Comparison of ENCODE assay signal across 8 mouse cellular contexts in genomic region chr1:175491861-175492682, GRCm38 (mm10). TPM values are rescaled to one million over a fixed set of nuclear protein-coding genes. Genes with fewer than 3 reads are reported as not detected.
DNase-seq lines count a peak whose midpoint lies in the region; ATAC-seq lines count a peak whose summit lies in the region.

Gene Rgs7, minus strand, starts transcription at chr1:175492500.

- H3K4me1 ChIP-seq in brown adipose tissue, adult 24 weeks (ENCODE audit: control insufficient read depth, insufficient read depth, insufficient read length, low read length), result peaks cover 2% of the 10 kb centered on the region; the same call in 1 of the 2 replicates
- H3K4me1 ChIP-seq in forebrain, embryonic 13.5 days, result peaks cover 7% of the 10 kb centered on the region; the same call in 1 of the 2 replicates
- 0 out of 2 replicates have a peak, but pooled peaks cover 3% of the 10 kb centered on the region for H3K4me1 ChIP-seq in liver, embryonic 15.5 days (replicated peaks)
- peaks cover 18% of the 10 kb centered on the region for H3K4me1 ChIP-seq in neural tube, embryonic 13.5 days (replicated peaks)

- WGBS in forebrain, embryonic 13.5 days, result under 1% methylated on average over 62 of the region's 82 CpGs
- WGBS in liver, embryonic 15.5 days (ENCODE audit: insufficient replicate concordance), result 1% methylated on average over 68 of the region's 82 CpGs
- under 1% methylated on average over 66 of the region's 82 CpGs for WGBS in neural tube, embryonic 13.5 days

- no peaks in the 10 kb centered on the region for H3K36me3 ChIP-seq in forebrain, embryonic 13.5 days (ENCODE audit: poor library complexity, severe bottlenecking)
- H3K36me3 ChIP-seq in liver, embryonic 15.5 days (replicated peaks), result no peaks in the 10 kb centered on the region
- H3K36me3 ChIP-seq in neural tube, embryonic 13.5 days, result no peaks in the 10 kb centered on the region

- intact Hi-C loops in heart, postnatal 10 days (cut with DNase I), result no loop called here

- ATAC-seq in forebrain, embryonic 13.5 days, result peak; percentile 95
- peak; percentile 75 for ATAC-seq in liver, embryonic 15.5 days (ENCODE audit: insufficient read depth)
- ATAC-seq in neural tube, embryonic 13.5 days (ENCODE audit: low read depth), result peak; percentile 96

- peaks cover 5% of the 10 kb centered on the region; the same call in 1 of the 2 replicates for H3K27me3 ChIP-seq in forebrain, embryonic 13.5 days
- peaks cover 26% of the 10 kb centered on the region for H3K27me3 ChIP-seq in liver, embryonic 15.5 days
- peaks cover 7% of the 10 kb centered on the region; the same call in 1 of the 2 replicates for H3K27me3 ChIP-seq in neural tube, embryonic 13.5 days

- H3K9ac ChIP-seq in forebrain, embryonic 13.5 days, result peak within 1 kb of the TSS; percentile 81
- H3K9ac ChIP-seq in liver, embryonic 15.5 days, result no peak within 1 kb of the TSS
- peak within 1 kb of the TSS; percentile 85 for H3K9ac ChIP-seq in neural tube, embryonic 13.5 days

- H3K9me3 ChIP-seq in forebrain, embryonic 13.5 days (replicated peaks), result no peaks in the 10 kb centered on the region
- no peaks in the 10 kb centered on the region for H3K9me3 ChIP-seq in liver, embryonic 15.5 days (replicated peaks)
- H3K9me3 ChIP-seq in neural tube, embryonic 13.5 days, result no peaks in the 10 kb centered on the region

- H3K4me3 ChIP-seq in brown adipose tissue, adult 24 weeks (ENCODE audit: insufficient read depth, low read depth, low read length), result peak within 1 kb of the TSS; percentile 76
- H3K4me3 ChIP-seq in forebrain, embryonic 13.5 days, result peak within 1 kb of the TSS; percentile 74
- peak within 1 kb of the TSS; percentile 47 for H3K4me3 ChIP-seq in liver, embryonic 15.5 days (replicated peaks)
- H3K4me3 ChIP-seq in neural tube, embryonic 13.5 days, result peak within 1 kb of the TSS; percentile 67

- H3K4me2 ChIP-seq in forebrain, embryonic 13.5 days, result peak within 1 kb of the TSS; percentile 90
- peak within 1 kb of the TSS; percentile 70 for H3K4me2 ChIP-seq in liver, embryonic 15.5 days
- peak within 1 kb of the TSS; percentile 80 for H3K4me2 ChIP-seq in neural tube, embryonic 13.5 days

- peak; percentile 26 to 44 for DNase-seq in B cell, adult 2 months
- DNase-seq in heart, postnatal 10 days, result peak; percentile 55 to 59
- DNase-seq in kidney, postnatal 4 days, result peak; percentile 70 to 78
- DNase-seq in testis, postnatal 14 days (ENCODE audit: low spot score), result peak; percentile 14

- H3K27ac ChIP-seq in brown adipose tissue, adult 24 weeks (replicated peaks; ENCODE audit: low read depth, low read length), result peak within 1 kb of the TSS; percentile 90
- peak within 1 kb of the TSS; percentile 74 for H3K27ac ChIP-seq in forebrain, embryonic 13.5 days
- no peak within 1 kb of the TSS for H3K27ac ChIP-seq in liver, embryonic 15.5 days (replicated peaks)
- H3K27ac ChIP-seq in neural tube, embryonic 13.5 days (replicated peaks), result peak within 1 kb of the TSS; percentile 90

RNA-seq across cellular contexts. Expression of gene Rgs7, which starts in this region (rescaled TPM):
- polyA plus RNA-seq in brown adipose tissue, adult 24 weeks (2012; ENCODE audit: insufficient read depth, insufficient read length, missing spikeins), result 47.4 and 49.8 TPM in 2 replicates
- polyA plus RNA-seq in forebrain, embryonic 13.5 days (2015; fragmentation: Nextera tagmentation; extraction: Ambion mirVana), result 9.2 and 10.3 TPM in 2 replicates
- total RNA-seq in heart, postnatal 10 days (2021), result 1 to 10 TPM; 1.8 to 4.5 TPM
- polyA plus RNA-seq in liver, embryonic 15.5 days (2015; fragmentation: Nextera tagmentation; extraction: Ambion mirVana), result not detected in 2 replicates
- polyA plus RNA-seq in neural tube, embryonic 13.5 days (2015; fragmentation: Nextera tagmentation; extraction: Ambion mirVana), result 30.3 and 31.5 TPM in 2 replicates

Comparison
In these comparisons a context has a peak if more than half of its experiments do, and no peak if none do; other contexts are left out.
1. Peak in ATAC-seq, H3K4me3 ChIP-seq and H3K4me2 ChIP-seq in liver, embryonic 15.5 days; RNA of the gene not detected or under 1 TPM.
2. DNase-seq: peak in every context shown above with its lines; median percentile 74 in kidney, postnatal 4 days; 57 in heart, postnatal 10 days; 35 in B cell, adult 2 months; 14 in testis, postnatal 14 days.